Mouse (Mus musculus) megakaryocyte, embryonic 14.5 days (primary cell): Measurements from ENCODE around the gene Clcn5.

ENCODE experiments used
- FLI1 ChIP-seq: IDR thresholded peaks from 2 replicates; pipeline ENCODE4 v1.6.1; 2012; ENCODE audit warnings: low read length, inconsistent platforms, mixed read lengths
- GATA1 ChIP-seq: IDR thresholded peaks from 3 replicates; pipeline ENCODE4 v1.6.1; 2012; ENCODE audit warnings: mixed read lengths, low read length, inconsistent platforms, borderline replicate concordance

DNA sequence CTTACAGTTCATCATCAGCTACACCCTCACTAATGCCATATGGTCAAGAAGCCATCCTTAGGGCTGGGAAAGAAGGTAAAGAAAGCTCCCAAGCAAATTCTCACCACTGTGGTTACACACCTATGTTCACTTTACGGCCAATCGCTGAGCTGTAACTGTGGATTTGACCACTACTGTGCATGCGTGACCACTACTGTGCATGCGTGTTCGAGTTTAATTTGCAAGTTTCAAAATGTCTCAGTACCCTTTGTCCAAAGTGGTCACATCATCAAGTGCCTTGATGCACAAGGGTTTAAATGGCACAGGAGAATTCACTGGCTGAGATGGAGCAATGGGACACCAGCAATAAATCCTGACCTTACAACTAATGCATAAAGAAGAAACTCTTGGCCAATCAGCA is 58.0 kb downstream of the Clcn5 start:
- no peak for TF ChIP-seq GATA1
- TF ChIP-seq FLI1, result no peak
